Mouse (Mus musculus) WW6 (cell line): Measurements from ENCODE around the gene Ttc39a.
"Not testable (repeated sequence)": the region's sequence is repeated elsewhere in the genome, so short reads cannot be mapped to it uniquely, and the experiment has no call there.

Source experiments
- DNase-seq: peaks from one replicate; pipeline ENCODE4 v3.0.0-alpha.2; 2013; ENCODE audit warnings: low read depth, low spot score

Ttc39a gene

GRCm38 (mm10) chr4:109406486-109407175 is at the start of gene Ttc39a:
Gene Ttc39a, plus strand, starts transcription at chr4:109406623.
- DNase-seq = no peak

GRCm38 (mm10) chr4:109378107-109378506 is 28.3 kb upstream of the Ttc39a start:
- no peak for DNase-seq

GRCm38 (mm10) chr4:109382457-109382856 is 24.0 kb upstream of the Ttc39a start:
- DNase-seq = no peak

- no peak for DNase-seq
Measured at GRCm38 (mm10) chr4:109385599-109385998, 20.8 kb upstream of the Ttc39a start.

GRCm38 (mm10) chr4:109393229-109393779 is 13.1 kb upstream of the Ttc39a start:
- no peak for DNase-seq

- DNase-seq = no peak
Measured at GRCm38 (mm10) chr4:109393902-109394301, 12.5 kb upstream of the Ttc39a start.

- no peak for DNase-seq
Measured at GRCm38 (mm10) chr4:109394314-109395074, 11.9 kb upstream of the Ttc39a start.

GRCm38 (mm10) chr4:109400366-109400980 is 6.0 kb upstream of the Ttc39a start:
- DNase-seq = no peak

GRCm38 (mm10) chr4:109401176-109401689 is 5.2 kb upstream of the Ttc39a start:
- DNase-seq = no peak

- DNase-seq = not testable (repeated sequence)
Measured at GRCm38 (mm10) chr4:109404908-109405307, 1.5 kb upstream of the Ttc39a start.

GRCm38 (mm10) chr4:109405415-109405814 is 1.0 kb upstream of the Ttc39a start:
- no peak for DNase-seq

- DNase-seq = no peak
Measured at GRCm38 (mm10) chr4:109406054-109406485, 353 bp upstream of the Ttc39a start.

GRCm38 (mm10) chr4:109407176-109407520 is 725 bp downstream of the Ttc39a start:
- DNase-seq = no peak

GRCm38 (mm10) chr4:109407701-109408485 is 1.5 kb downstream of the Ttc39a start:
- no peak for DNase-seq

GRCm38 (mm10) chr4:109410681-109411376 is 4.4 kb downstream of the Ttc39a start:
- DNase-seq = no peak

- no peak for DNase-seq
Measured at GRCm38 (mm10) chr4:109411377-109411967, 5.0 kb downstream of the Ttc39a start.

GRCm38 (mm10) chr4:109412233-109412632 is 5.8 kb downstream of the Ttc39a start:
- no peak for DNase-seq

GRCm38 (mm10) chr4:109417998-109418397 is 11.6 kb downstream of the Ttc39a start:
- DNase-seq = no peak

- no peak for DNase-seq
Measured at GRCm38 (mm10) chr4:109419017-109419416, 12.6 kb downstream of the Ttc39a start.

GRCm38 (mm10) chr4:109419563-109419962 is 13.1 kb downstream of the Ttc39a start:
- no peak for DNase-seq
